In the genomic region with DNA sequence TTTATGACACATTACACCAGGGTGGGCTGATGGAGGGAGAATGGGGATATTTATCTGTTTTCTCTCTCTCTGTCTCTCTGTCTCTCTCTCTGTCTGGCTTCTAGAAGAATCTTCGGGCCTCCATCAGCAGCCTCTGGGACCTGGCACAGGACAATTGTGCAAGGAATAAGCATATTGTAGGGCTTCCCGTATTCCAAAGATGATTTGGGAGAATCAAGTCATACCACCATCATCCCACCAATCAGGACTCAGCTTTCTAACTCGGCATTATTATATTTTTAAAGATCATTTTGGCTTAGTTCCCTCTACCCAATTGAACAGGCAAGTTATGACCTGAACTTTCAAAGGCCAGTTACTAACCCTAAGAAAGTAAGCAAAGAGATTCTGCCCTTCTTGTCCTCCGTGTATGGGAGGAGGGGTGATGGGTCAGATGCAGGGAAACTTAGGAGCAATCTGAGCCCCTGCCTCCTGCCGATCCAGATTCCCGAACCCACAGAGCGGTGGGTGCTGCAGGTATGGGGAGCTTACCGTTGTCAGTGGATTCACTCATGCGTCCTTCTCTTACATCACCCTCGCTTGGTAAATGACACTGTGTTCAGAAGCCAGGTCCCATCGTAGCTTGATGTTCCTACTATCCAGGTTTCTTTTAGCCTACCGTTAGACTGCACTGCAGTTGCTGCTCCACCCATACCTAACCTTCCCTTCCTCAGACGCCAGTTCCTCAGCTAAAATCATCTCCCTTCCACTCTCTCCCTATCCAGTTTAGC, we compare ENCODE assay signal across 8 mouse cellular contexts. TPM values are rescaled to one million over a fixed set of nuclear protein-coding genes. Genes with fewer than 3 reads are reported as not detected.
DNase-seq lines count a peak whose midpoint lies in the region; ATAC-seq and TF ChIP-seq lines count a peak whose summit lies in the region.

No protein-coding gene starts in this region.

- H3K36me3 ChIP-seq in heart, embryonic 14.5 days (ENCODE audit: control insufficient read depth, insufficient read depth, low read length) = no peaks in the 10 kb centered on the region
- no peaks in the 10 kb centered on the region; the same call in 1 of the 2 replicates for H3K36me3 ChIP-seq in ES-E14 (ENCODE audit: control insufficient read depth, insufficient read depth, low read length, poor library complexity, severe bottlenecking)
- H3K36me3 ChIP-seq in forebrain, embryonic 10.5 days (replicated peaks) = peaks cover 10% of the 10 kb centered on the region; the same call in 1 of the 2 replicates
- H3K36me3 ChIP-seq in liver, embryonic 13.5 days = no peaks in the 10 kb centered on the region

- H3K4me3 ChIP-seq in heart, embryonic 14.5 days (ENCODE audit: control insufficient read depth in 1 of 2, insufficient read depth in 1 of 2, low read depth in 1 of 2, low read length in 2 of 2) = peak overlapping the region; percentile 21 to 97; a peak in 3 of 4 replicates
- H3K4me3 ChIP-seq in ES-E14 (ENCODE audit: insufficient read depth in 1 of 2, low read depth in 1 of 2, low read length in 2 of 2, poor library complexity in 1 of 2, severe bottlenecking in 1 of 2) = peak overlapping the region; percentile 7 to 75; a peak in 3 of 4 replicates
- peak overlapping the region; percentile 99 for H3K4me3 ChIP-seq in forebrain, embryonic 10.5 days
- peak overlapping the region; percentile 98 for H3K4me3 ChIP-seq in liver, embryonic 13.5 days (replicated peaks)

- H3K9ac ChIP-seq in heart, embryonic 14.5 days (ENCODE audit: low read length) = peak overlapping the region; percentile 99; the same call in 1 of the 2 replicates
- no peak overlapping the region for H3K9ac ChIP-seq in ES-E14 (ENCODE audit: insufficient read depth, low read depth, low read length, poor library complexity, severe bottlenecking)
- peak overlapping the region; percentile 44 for H3K9ac ChIP-seq in liver, embryonic 13.5 days

- no peaks in the 10 kb centered on the region for H3K9me3 ChIP-seq in heart, embryonic 14.5 days (ENCODE audit: control insufficient read depth, low read length)
- H3K9me3 ChIP-seq in ES-E14 (ENCODE audit: control insufficient read depth, insufficient read depth, low read depth, low read length) = no peaks in the 10 kb centered on the region
- H3K9me3 ChIP-seq in forebrain, embryonic 10.5 days = no peaks in the 10 kb centered on the region
- no peaks in the 10 kb centered on the region for H3K9me3 ChIP-seq in liver, embryonic 13.5 days (replicated peaks)

- H3K27ac ChIP-seq in heart, embryonic 14.5 days (replicated peaks in 1 of 2; ENCODE audit: control insufficient read depth in 1 of 2, insufficient read depth in 1 of 2, low read depth in 2 of 2, low read length in 2 of 2) = no peak overlapping the region
- H3K27ac ChIP-seq in ES-E14 (ENCODE audit: insufficient read depth, low read depth, low read length, poor library complexity, severe bottlenecking) = no peak overlapping the region
- H3K27ac ChIP-seq in forebrain, embryonic 10.5 days = no peak overlapping the region
- no peak overlapping the region for H3K27ac ChIP-seq in liver, embryonic 13.5 days

- peaks cover 0 to 17% of the 10 kb centered on the region in 2 experiments; a peak in 2 of 4 replicates for H3K4me1 ChIP-seq in heart, embryonic 14.5 days (ENCODE audit: control insufficient read depth in 2 of 2, insufficient read depth in 2 of 2, low read length in 2 of 2)
- peaks cover 3 to 12% of the 10 kb centered on the region in 2 experiments; a peak in 3 of 4 replicates for H3K4me1 ChIP-seq in ES-E14 (ENCODE audit: control insufficient read depth in 2 of 2, insufficient read depth in 2 of 2, low read length in 2 of 2, poor library complexity in 1 of 2)
- H3K4me1 ChIP-seq in forebrain, embryonic 10.5 days = peaks cover 37% of the 10 kb centered on the region
- H3K4me1 ChIP-seq in liver, embryonic 13.5 days (replicated peaks) = peaks cover 35% of the 10 kb centered on the region

- ATAC-seq in heart, embryonic 14.5 days (ENCODE audit: insufficient number of reproducible peaks, insufficient read depth, low FRiP score, low read depth) = no peak
- ATAC-seq in liver, embryonic 13.5 days (ENCODE audit: low read depth) = no peak

- in situ Hi-C loops in ES-E14 (cut with MboI; ENCODE audit: low sequenced_read_pairs in 2 of 2, unreplicated experiment in 2 of 2) = no loop called here

- 47% methylated on average over 13 of the region's 13 CpGs for WGBS in heart, embryonic 14.5 days
- WGBS in forebrain, embryonic 10.5 days = 62% methylated on average over 13 of the region's 13 CpGs
- WGBS in liver, embryonic 13.5 days (ENCODE audit: insufficient replicate concordance) = 50% methylated on average over 13 of the region's 13 CpGs

- DNase-seq in heart, adult 9 months (ENCODE audit: low spot score in 2 of 2) = no peak
- DNase-seq in ES-E14 (ENCODE audit: low read depth, low spot score) = no peak
- no peak for DNase-seq in forebrain, embryonic 10.5 days (ENCODE audit: extremely low spot score, low spot score)
- DNase-seq in liver, embryonic 13.5 days = no peak
- DNase-seq in thymus, postnatal 4 days = no peak
- DNase-seq in lung, postnatal 36 days = no peak
- no peak for DNase-seq in adrenal gland, postnatal 25 days

- peak overlapping the region; percentile 96 for H3K4me2 ChIP-seq in heart, embryonic 14.5 days (ENCODE audit: low read length)
- peak overlapping the region; percentile 87 for H3K4me2 ChIP-seq in liver, embryonic 13.5 days

- H3K27me3 ChIP-seq in heart, embryonic 14.5 days (ENCODE audit: control insufficient read depth, insufficient read depth, low read length) = 0 out of 2 replicates have a peak, but pooled peaks cover 10% of the 10 kb centered on the region
- peaks cover 15% of the 10 kb centered on the region for H3K27me3 ChIP-seq in forebrain, embryonic 10.5 days (ENCODE audit: poor library complexity, severe bottlenecking)
- H3K27me3 ChIP-seq in liver, embryonic 13.5 days = 0 out of 2 replicates have a peak, but pooled peaks cover 7% of the 10 kb centered on the region

TF ChIP-seq in ES-E14, 5 proteins besides CTCF, POLR2A, EP300 and RAD21:
- TF ChIP-seq CHD2 (IDR thresholded peaks at IDR 0.05; ENCODE audit: low read depth, low read length) = no peak
- no peak for TF ChIP-seq ZNF384 (IDR thresholded peaks at IDR 0.05; ENCODE audit: low read depth, low read length)
- no peak for TF ChIP-seq MAFK (IDR thresholded peaks at IDR 0.05; ENCODE audit: insufficient read depth, low read depth, low read length)
- no peak for TF ChIP-seq ZC3H11A (IDR thresholded peaks at IDR 0.05; ENCODE audit: borderline replicate concordance, low read depth, low read length)
- TF ChIP-seq HCFC1 (IDR thresholded peaks at IDR 0.05; ENCODE audit: borderline replicate concordance, insufficient read depth, low read length) = no peak

RNA-seq across cellular contexts. Expression of a gene that starts 0.8 kb away (rescaled TPM):
- polyA plus RNA-seq in heart, embryonic 14.5 days (2014; fragmentation: Nextera tagmentation; extraction: Ambion mirVana) = 54.8 and 55.4 TPM in 2 replicates
- 405 and 694 TPM in 2 replicates for total RNA-seq in ES-E14 (2012; rRNA removed)
- 62.0 and 75.6 TPM in 2 replicates for polyA plus RNA-seq in forebrain, embryonic 10.5 days (2016; fragmentation: Nextera tagmentation; extraction: Ambion mirVana)
- polyA plus RNA-seq in liver, embryonic 13.5 days (2015; fragmentation: Nextera tagmentation; extraction: Ambion mirVana) = 11.1 and 13.5 TPM in 2 replicates
- 161 and 235 TPM in 2 replicates for total RNA-seq in adrenal gland, postnatal 25 days (2021)

Comparison
In these comparisons a context has a peak if more than half of its experiments do, and no peak if none do; other contexts are left out.
1. H3K4me3 ChIP-seq: peak in every context shown above with its lines; median percentile 99 in forebrain, embryonic 10.5 days; 98 in liver, embryonic 13.5 days; 59 in heart, embryonic 14.5 days; 41 in ES-E14.